Mouse (Mus musculus): ENCODE measurements at regions not wholly inside any gene's neighbourhood (a gene's known extent, or its start where the extent isn't known, plus 50 kb on each side); places are given as distances from the start of the nearest gene placed in this dataset.

DNA sequence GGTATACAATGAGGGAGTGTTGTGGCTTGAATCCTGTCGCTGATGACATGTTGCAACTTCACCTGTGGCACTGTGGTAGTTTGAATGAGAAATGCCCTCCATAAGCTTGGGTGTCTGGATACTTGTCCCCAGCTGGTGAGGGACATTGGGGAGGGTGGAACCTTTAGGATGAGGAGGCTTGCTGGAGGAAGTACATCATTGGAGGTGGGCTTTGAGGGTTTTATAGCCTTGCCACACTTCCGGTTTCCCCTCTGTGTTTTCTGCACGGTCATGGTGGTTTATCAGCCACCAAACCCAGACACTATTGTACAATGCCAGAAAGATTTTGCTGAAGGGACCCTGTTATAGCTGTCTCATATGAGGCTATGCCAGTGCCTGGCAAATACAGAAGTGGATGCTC is 54.3 kb upstream of the Erg start:
- no peak for DNase-seq (ENCODE audit: extremely low read depth)
- no peaks in the 10 kb centered on the region for H3K9me3 ChIP-seq (replicated peaks; ENCODE audit: low read length)
- in situ Hi-C loops (cut with MboI; ENCODE audit: low pct_ligation_motif_present, low pct_unique_long_range_greater_than_20kb, low sequenced_read_pairs) (no loop called here), dilution Hi-C loops (cut with MboI; ENCODE audit: extremely low pct_ligation_motif_present, extremely low pct_unique_long_range_greater_than_20kb, low sequenced_read_pairs) (no loop called here)
- TF ChIP-seq USF1 (IDR thresholded peaks at IDR 0.05; ENCODE audit: low read depth, low read length) (no peak), CTCF (conservative IDR thresholded peaks at IDR 0.05 in 1 of 2, IDR thresholded peaks at IDR 0.05 in 1 of 2; ENCODE audit: low read depth in 2 of 2, low read length in 2 of 2) (no peak), IRF4 (IDR thresholded peaks at IDR 0.05; ENCODE audit: low read depth, low read length) (no peak), SMC3 (IDR thresholded peaks at IDR 0.05; ENCODE audit: low read depth, low read length) (no peak), USF2 (conservative IDR thresholded peaks at IDR 0.05; ENCODE audit: low read depth, low read length) (no peak), RCOR1 (conservative IDR thresholded peaks at IDR 0.05; ENCODE audit: low read depth, low read length) (no peak), TCF12 (IDR thresholded peaks at IDR 0.05; ENCODE audit: low read depth, low read length) (no peak), POLR2A (IDR thresholded peaks at IDR 0.05; ENCODE audit: low read depth, low read length) (no peak), TBP (conservative IDR thresholded peaks at IDR 0.05; ENCODE audit: low read depth, low read length) (no peak), MYC (IDR thresholded peaks at IDR 0.05; ENCODE audit: low read depth, low read length) (no peak)
- no peaks in the 10 kb centered on the region for H3K36me3 ChIP-seq (replicated peaks in 1 of 2; ENCODE audit: control insufficient read depth in 1 of 2, insufficient read depth in 1 of 2, low read length in 1 of 2)
- H3K27me3 ChIP-seq (replicated peaks): no peaks in the 10 kb centered on the region
- no peak overlapping the region for H3K4me3 ChIP-seq (replicated peaks in 1 of 3; ENCODE audit: low read depth in 2 of 3, low read length in 2 of 3, poor library complexity in 1 of 3)
- H3K27ac ChIP-seq (ENCODE audit: insufficient read depth, low read depth): no peak overlapping the region
- H3K9ac ChIP-seq (ENCODE audit: insufficient read depth, low read depth): no peak overlapping the region
- no peak overlapping the region for H3K4me2 ChIP-seq (ENCODE audit: insufficient read depth, low read depth, poor library complexity, severe bottlenecking)
- no peaks in the 10 kb centered on the region; a peak in 1 of 4 replicates for H3K4me1 ChIP-seq (ENCODE audit: control insufficient read depth in 1 of 2, insufficient read depth in 2 of 2)
- H3K79me2 ChIP-seq (replicated peaks; ENCODE audit: control insufficient read depth, extremely low read depth, insufficient read depth, poor library complexity, severe bottlenecking): no peaks in the 10 kb centered on the region

DNA sequence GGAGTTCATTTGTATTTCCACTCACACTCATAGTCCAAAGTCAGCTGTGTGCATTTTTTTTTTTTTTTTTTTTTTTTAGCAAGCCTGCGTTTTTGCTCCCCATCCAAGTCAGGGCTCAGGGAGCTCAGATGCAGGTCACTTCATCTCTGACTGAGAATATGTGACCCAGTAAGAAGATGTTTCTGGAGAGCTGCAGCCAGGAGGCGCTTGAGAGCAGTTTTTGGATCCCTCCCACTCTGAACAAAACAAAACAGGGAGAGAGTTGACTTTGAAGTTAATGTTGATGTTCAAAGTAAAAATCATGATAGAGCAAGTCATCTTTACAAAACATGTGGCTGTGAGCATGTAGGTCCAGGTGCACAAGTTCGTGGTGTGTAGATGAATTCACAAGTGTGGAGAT is 53.3 kb upstream of the Erg start:
- H3K27me3 ChIP-seq (replicated peaks): no peaks in the 10 kb centered on the region
- no peaks in the 10 kb centered on the region for H3K9me3 ChIP-seq (replicated peaks; ENCODE audit: low read length)
- no peaks in the 10 kb centered on the region; a peak in 1 of 4 replicates for H3K4me1 ChIP-seq (ENCODE audit: control insufficient read depth in 1 of 2, insufficient read depth in 2 of 2)
- no peak overlapping the region for H3K4me3 ChIP-seq (replicated peaks in 1 of 3; ENCODE audit: low read depth in 2 of 3, low read length in 2 of 3, poor library complexity in 1 of 3)
- dilution Hi-C loops (cut with MboI; ENCODE audit: extremely low pct_ligation_motif_present, extremely low pct_unique_long_range_greater_than_20kb, low sequenced_read_pairs) (no loop called here), in situ Hi-C loops (cut with MboI; ENCODE audit: low pct_ligation_motif_present, low pct_unique_long_range_greater_than_20kb, low sequenced_read_pairs) (no loop called here)
- H3K36me3 ChIP-seq (replicated peaks in 1 of 2; ENCODE audit: control insufficient read depth in 1 of 2, insufficient read depth in 1 of 2, low read length in 1 of 2): no peaks in the 10 kb centered on the region
- H3K4me2 ChIP-seq (ENCODE audit: insufficient read depth, low read depth, poor library complexity, severe bottlenecking): no peak overlapping the region
- TF ChIP-seq EP300 (IDR thresholded peaks at IDR 0.05; ENCODE audit: low read length): no peak
- peak in 1 of 2 experiments; percentile 55; a peak in 2 of 4 replicates for TF ChIP-seq CTCF (conservative IDR thresholded peaks at IDR 0.05 in 1 of 2, IDR thresholded peaks at IDR 0.05 in 1 of 2; ENCODE audit: low read depth in 2 of 2, low read length in 2 of 2)
- peak; percentile 29 for TF ChIP-seq RAD21 (IDR thresholded peaks at IDR 0.05; ENCODE audit: low read depth, low read length)
- no peak for TF ChIP-seq HCFC1 (IDR thresholded peaks at IDR 0.05; ENCODE audit: low read depth, low read length)
- TF ChIP-seq GABPA (IDR thresholded peaks at IDR 0.05; ENCODE audit: insufficient replicate concordance, low read depth, low read length): no peak
- TF ChIP-seq USF1 (IDR thresholded peaks at IDR 0.05; ENCODE audit: low read depth, low read length): no peak
- no peak for TF ChIP-seq POLR2AphosphoS2 (IDR thresholded peaks at IDR 0.05; ENCODE audit: low read depth, low read length)
- TF ChIP-seq ZC3H11A (IDR thresholded peaks at IDR 0.05; ENCODE audit: low read depth, low read length): no peak
- no peak for TF ChIP-seq MAX (IDR thresholded peaks at IDR 0.05; ENCODE audit: low read length)
- no peak for TF ChIP-seq CHD1 (IDR thresholded peaks at IDR 0.05; ENCODE audit: low read depth, low read length)
- TF ChIP-seq SMC3 (IDR thresholded peaks at IDR 0.05; ENCODE audit: low read depth, low read length): peak; percentile 61
- TF ChIP-seq NELFE (IDR thresholded peaks at IDR 0.05; ENCODE audit: low read depth, low read length): no peak
- no peak for TF ChIP-seq ETS1 (conservative IDR thresholded peaks at IDR 0.05; ENCODE audit: low read depth, low read length)
- no peaks in the 10 kb centered on the region for H3K79me2 ChIP-seq (replicated peaks; ENCODE audit: control insufficient read depth, extremely low read depth, insufficient read depth, poor library complexity, severe bottlenecking)
- H3K27ac ChIP-seq (ENCODE audit: insufficient read depth, low read depth): no peak overlapping the region
- peak; percentile 13 for DNase-seq (ENCODE audit: extremely low read depth)
- H3K9ac ChIP-seq (ENCODE audit: insufficient read depth, low read depth): no peak overlapping the region
